Mouse (Mus musculus): ENCODE data around the gene Pik3r4.

GRCm38 (mm10) chr9:105735195-105735594 is 92.4 kb downstream of the Pik3r4 start:
- TF ChIP-seq GATA1 (IDR thresholded peaks at IDR 0.05; ENCODE audit: low read length) (no peak), TAL1 (IDR thresholded peaks at IDR 0.05; ENCODE audit: low read length) (no peak)

Measured in erythroblast, embryonic 14.5 days (primary cell).